Mouse (Mus musculus) embryonic facial prominence, embryonic 10.5 days (tissue): Measurements from ENCODE around the gene Tmem269. TPM values are rescaled to one million over a fixed set of nuclear protein-coding genes. Genes with fewer than 3 reads are reported as not detected.

ENCODE experiments used
- DNase-seq: peaks from one replicate; pipeline ENCODE4 v3.0.0-alpha.2; 2017; ENCODE audit warnings: low spot score
- H3K27ac ChIP-seq: fragments of 300-500 bp; sonication (generic); replicated peaks from 2 replicates; pipeline ENCODE4 v1.5.1; 2016; ENCODE audit warnings: mild to moderate bottlenecking
- H3K27me3 ChIP-seq: fragments of 300-500 bp; sonication (generic); replicated peaks from 2 replicates; pipeline ENCODE4 v1.6.1; 2016; ENCODE audit warnings: low read depth, mild to moderate bottlenecking; ENCODE audit not compliant: poor library complexity, severe bottlenecking
- H3K36me3 ChIP-seq: fragments of 300-500 bp; sonication (generic); replicated peaks from 2 replicates; pipeline ENCODE4 v1.6.1; 2016; ENCODE audit warnings: mild to moderate bottlenecking, moderate library complexity
- H3K4me1 ChIP-seq: fragments of 300-500 bp; sonication (generic); 2 replicates; pipeline ENCODE4 v1.6.1; 2016
- H3K4me3 ChIP-seq: fragments of 300-500 bp; sonication (generic); 2 replicates; pipeline ENCODE4 v1.5.1; 2016; ENCODE audit warnings: mild to moderate bottlenecking, moderate library complexity
- H3K9me3 ChIP-seq: fragments of 300-500 bp; sonication (generic); 2 replicates; pipeline ENCODE4 v1.6.1; 2016; ENCODE audit warnings: mild to moderate bottlenecking
- WGBS: fragments of 180-500 bp; shearing (Covaris S2); methylation state at CpG from one replicate; pipeline ENCODE4 v1.1.7; 2016; 5-methylcytosine and 5-hydroxymethylcytosine counted together
- polyA plus RNA-seq: library from polyadenylated mRNA; unstranded; fragments of >200 nt; fragmentation: Nextera tagmentation; extraction: Ambion mirVana; gene quantifications from 2 replicates; pipeline ENCODE4 v1.2.1, GENCODE M21; 2016

Tmem269 gene
- polyA plus RNA-seq, 1 experiment from 2014 or later, result 0.25 TPM

DNA sequence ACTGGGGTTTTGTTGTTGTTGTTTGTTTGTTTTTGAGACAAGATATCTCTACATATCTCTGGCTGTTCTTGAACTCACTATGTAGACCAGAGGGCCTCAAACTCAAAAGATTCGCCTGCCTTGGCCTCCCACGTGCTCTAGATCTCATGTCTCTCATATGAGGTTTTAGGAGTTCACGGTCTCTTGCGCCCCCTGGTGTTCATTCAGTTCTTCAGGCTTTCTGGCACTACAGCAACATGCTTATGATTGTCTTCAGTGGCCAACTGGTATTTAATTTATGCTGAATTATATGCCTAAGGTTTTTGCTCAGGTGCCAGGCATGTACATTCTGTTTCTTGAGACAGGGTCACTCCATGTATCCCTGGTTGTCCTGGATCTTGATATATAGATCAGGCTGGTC, 50.4 kb downstream of the Tmem269 start:
- Histone ChIP-seq H3K27me3 (no peaks in the 10 kb centered on the region), H3K36me3 (peaks cover 44% of the 10 kb centered on the region), H3K9me3 (no peaks in the 10 kb centered on the region), H3K27ac (no peak overlapping the region), H3K4me3 (no peak overlapping the region), H3K4me1 (peaks cover 5% of the 10 kb centered on the region)
- WGBS, result 8% methylated on average over 4 of the region's 4 CpGs
- peak; percentile 82 for DNase-seq

DNA sequence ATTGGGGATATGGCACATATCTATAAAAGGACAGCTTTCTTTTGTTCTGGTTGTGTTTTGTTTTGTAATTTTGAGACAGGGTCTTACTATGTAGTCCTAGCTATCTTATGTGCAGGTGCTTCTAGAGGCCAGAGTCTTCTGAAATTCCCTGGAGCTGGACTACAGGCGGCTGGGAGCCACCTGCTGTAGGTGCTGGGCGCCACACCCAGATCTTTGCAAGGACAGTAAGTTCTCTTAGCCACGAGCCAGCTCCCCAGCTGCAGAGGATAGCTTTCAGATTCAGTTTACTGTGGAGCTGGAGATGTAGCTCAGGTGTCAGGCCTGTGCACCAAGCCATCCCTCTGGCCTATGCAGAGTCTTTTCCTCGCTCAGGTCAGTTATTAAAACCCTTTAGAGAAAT, 50.9 kb downstream of the Tmem269 start:
- no peak overlapping the region for H3K4me3 ChIP-seq
- H3K36me3 ChIP-seq, result peaks cover 42% of the 10 kb centered on the region
- H3K27me3 ChIP-seq, result no peaks in the 10 kb centered on the region
- no peak for DNase-seq
- 77% methylated on average over 4 of the region's 4 CpGs for WGBS
- H3K27ac ChIP-seq, result no peak overlapping the region
- no peaks in the 10 kb centered on the region; the same call in 1 of the 2 replicates for H3K4me1 ChIP-seq
- no peaks in the 10 kb centered on the region for H3K9me3 ChIP-seq

DNA sequence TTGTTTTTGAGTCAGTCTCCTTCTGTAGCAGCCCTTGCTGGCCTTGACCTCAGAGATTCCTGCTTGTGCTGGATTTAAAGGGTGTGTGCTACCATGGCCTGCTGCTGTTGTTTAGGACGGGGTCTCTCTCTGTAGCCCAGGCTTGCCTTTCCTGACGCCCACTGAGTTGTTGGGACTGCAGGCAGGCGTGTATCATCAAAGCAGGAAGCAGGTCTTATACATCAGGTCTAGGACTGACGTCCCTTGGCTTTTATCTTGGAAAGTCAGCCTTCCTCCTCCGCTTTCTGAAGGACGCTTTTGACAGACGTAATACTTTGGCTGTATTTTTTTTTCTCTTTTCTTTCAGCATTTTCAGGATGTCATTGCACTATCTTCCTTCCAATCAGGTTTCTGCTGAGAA, 52.1 kb downstream of the Tmem269 start:
- WGBS, result 75% methylated on average over 7 of the region's 7 CpGs
- Histone ChIP-seq H3K4me1 (no peaks in the 10 kb centered on the region), H3K27me3 (no peaks in the 10 kb centered on the region), H3K36me3 (peaks cover 30% of the 10 kb centered on the region), H3K4me3 (no peak overlapping the region), H3K27ac (no peak overlapping the region), H3K9me3 (no peaks in the 10 kb centered on the region)
- DNase-seq, result no peak

DNA sequence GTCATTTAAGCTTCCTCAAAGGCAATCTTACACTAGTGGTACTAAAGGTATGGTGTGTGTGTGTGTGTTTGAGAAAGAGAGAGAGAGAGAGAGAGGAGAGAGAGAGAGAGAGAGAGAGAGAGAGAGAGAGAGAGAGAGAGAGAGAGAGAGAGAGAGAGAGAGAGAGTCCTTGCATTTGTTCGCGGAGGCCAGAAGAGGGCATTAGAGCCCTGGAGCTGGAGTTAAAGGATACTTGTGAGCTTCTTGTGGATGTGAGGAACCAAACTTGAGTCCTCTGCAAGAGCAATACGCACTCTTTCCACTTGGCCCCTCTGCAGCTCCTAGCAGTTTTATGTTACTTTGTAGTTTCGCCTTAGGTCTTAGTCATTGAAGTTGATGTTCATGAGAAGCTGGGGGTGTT, 55.0 kb downstream of the Tmem269 start:
- Histone ChIP-seq H3K4me1 (no peaks in the 10 kb centered on the region), H3K4me3 (no peak overlapping the region), H3K9me3 (no peaks in the 10 kb centered on the region), H3K36me3 (peaks cover under 1% of the 10 kb centered on the region), H3K27ac (no peak overlapping the region), H3K27me3 (no peaks in the 10 kb centered on the region)
- 75% methylated on average over 4 of the region's 4 CpGs for WGBS
- no peak for DNase-seq

DNA sequence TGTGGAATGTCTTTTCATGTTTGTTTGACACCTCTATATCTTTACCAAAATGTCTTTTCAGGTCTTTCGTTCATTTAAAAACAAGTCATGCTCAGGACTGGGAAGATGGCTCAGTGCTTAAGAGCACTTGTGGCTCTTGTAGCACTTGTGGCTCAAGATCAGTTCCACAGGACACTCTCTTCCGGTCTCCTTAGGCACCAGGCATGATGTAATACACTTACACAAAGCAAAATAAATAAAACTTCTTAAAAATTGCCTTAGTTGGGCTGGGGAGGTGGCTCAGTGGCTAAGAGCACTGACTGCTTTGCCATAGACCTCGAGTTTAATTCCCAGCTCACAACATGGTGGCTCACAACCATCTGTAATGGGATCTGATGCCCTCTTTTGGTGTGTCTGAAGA, 56.7 kb downstream of the Tmem269 start:
- H3K4me1 ChIP-seq, result no peaks in the 10 kb centered on the region

DNA sequence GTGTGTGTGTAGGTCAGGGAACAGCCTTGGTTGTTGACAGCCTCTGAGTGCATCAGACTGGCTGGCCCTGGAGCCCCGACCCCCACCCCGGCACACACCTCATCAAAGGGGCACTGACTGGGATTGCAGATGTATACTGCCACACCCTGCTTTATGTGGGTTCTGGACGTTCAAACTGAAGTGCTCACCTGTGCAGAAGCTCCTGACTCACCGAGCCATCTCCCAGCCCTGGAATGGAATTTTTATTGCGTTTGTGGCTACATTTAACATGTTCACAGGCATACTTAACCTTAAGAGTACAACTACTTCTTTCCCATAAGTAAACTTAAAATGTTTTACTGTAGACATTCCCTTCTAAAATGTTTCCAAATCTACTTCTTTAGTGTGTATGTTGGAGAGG, 60.1 kb downstream of the Tmem269 start:
- no peak overlapping the region for H3K4me3 ChIP-seq
- no peaks in the 10 kb centered on the region for H3K9me3 ChIP-seq
- no peak overlapping the region for H3K27ac ChIP-seq
- WGBS, result 86% methylated on average over 5 of the region's 5 CpGs
- H3K36me3 ChIP-seq, result no peaks in the 10 kb centered on the region
- no peaks in the 10 kb centered on the region for H3K27me3 ChIP-seq
- H3K4me1 ChIP-seq, result no peaks in the 10 kb centered on the region
- DNase-seq, result no peak

More for the DNA sequence above, 56.7 kb downstream of the Tmem269 start:
- H3K36me3 ChIP-seq, result no peaks in the 10 kb centered on the region
- H3K9me3 ChIP-seq, result no peaks in the 10 kb centered on the region
- H3K4me3 ChIP-seq, result no peak overlapping the region
- WGBS, result 79% methylated on average over 3 of the region's 3 CpGs
- no peak overlapping the region for H3K27ac ChIP-seq
- no peaks in the 10 kb centered on the region for H3K27me3 ChIP-seq
- no peak for DNase-seq

DNA sequence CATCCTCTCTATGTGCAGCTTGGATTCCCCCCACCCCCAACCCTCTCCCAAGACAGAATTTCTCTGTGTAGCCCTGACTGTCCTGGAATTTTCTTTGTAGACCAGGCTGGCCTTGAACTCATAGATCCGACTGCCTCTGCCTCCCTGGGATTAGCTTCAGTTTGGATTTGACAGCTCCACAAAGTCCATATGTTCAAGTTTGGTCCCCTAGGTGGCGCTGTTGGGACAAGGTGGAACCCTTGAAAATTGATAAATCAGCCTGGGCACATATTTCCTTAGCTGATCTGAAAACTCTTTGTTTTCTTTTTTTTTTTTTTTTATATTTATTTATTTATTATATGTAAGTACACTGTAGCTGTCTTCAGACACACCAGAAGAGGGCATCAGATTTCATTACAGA, 60.8 kb downstream of the Tmem269 start:
- H3K9me3 ChIP-seq, result no peaks in the 10 kb centered on the region
- no peak overlapping the region for H3K4me3 ChIP-seq
- WGBS, result 37% methylated on average over 2 of the region's 2 CpGs
- no peaks in the 10 kb centered on the region for H3K27me3 ChIP-seq
- DNase-seq, result peak; percentile 62
- H3K36me3 ChIP-seq, result no peaks in the 10 kb centered on the region
- no peak overlapping the region for H3K27ac ChIP-seq
- no peaks in the 10 kb centered on the region for H3K4me1 ChIP-seq

Other genes starting within 250 kb of the Tmem269 start
- gene Slc2a1, start 109.5 kb downstream of the Tmem269 start, polyA plus RNA-seq, result 140 and 166 TPM in 2 replicates
- 11.4 and 13.9 TPM in 2 replicates for gene Zfp691, start 44.0 kb downstream of the Tmem269 start, polyA plus RNA-seq
- gene Ermap, start 28.2 kb downstream of the Tmem269 start, polyA plus RNA-seq, result 7.2 and 7.4 TPM in 2 replicates
- gene Svbp, start 22.9 kb downstream of the Tmem269 start, polyA plus RNA-seq, result 132 and 139 TPM in 2 replicates
- gene AU022252, start 14.5 kb upstream of the Tmem269 start, polyA plus RNA-seq, result 40.1 and 40.2 TPM in 2 replicates
- gene P3h1, start 14.7 kb upstream of the Tmem269 start, polyA plus RNA-seq, result 18.5 and 19.6 TPM in 2 replicates
- not detected in 2 replicates for gene Cldn19, start 37.2 kb upstream of the Tmem269 start, polyA plus RNA-seq
- 980 and 1,001 TPM in 2 replicates for gene Ybx1, start 76.4 kb upstream of the Tmem269 start, polyA plus RNA-seq
- gene Ppih, start 102.3 kb upstream of the Tmem269 start, polyA plus RNA-seq, result 150 and 155 TPM in 2 replicates
- 5.1 and 6.4 TPM in 2 replicates for gene Ccdc30, start 197.3 kb upstream of the Tmem269 start, polyA plus RNA-seq
- gene Ppcs, start 204.2 kb upstream of the Tmem269 start, polyA plus RNA-seq, result 33.2 and 35.3 TPM in 2 replicates
- gene Zmynd12, start 204.6 kb upstream of the Tmem269 start, polyA plus RNA-seq, result 0.15 and 0.36 TPM in 2 replicates